Mouse (Mus musculus) megakaryocyte progenitor cell, adult 5-6 weeks (primary cell): ENCODE data around the gene Zfp59. TPM values are rescaled to one million over a fixed set of nuclear protein-coding genes. Genes with fewer than 3 reads are reported as not detected.
A peak's percentile ranks its signal among the peaks of the same experiment; 100 is the strongest.
"Not testable (repeated sequence)": the region's sequence is repeated elsewhere in the genome, so short reads cannot be mapped to it uniquely, and the experiment has no call there.

Source experiments
- ATAC-seq: replicated peaks from 2 replicates; pipeline ENCODE4 v1.8.0; 2016; ENCODE audit warnings: mild to moderate bottlenecking, moderate TSS enrichment, inconsistent platforms; ENCODE audit not compliant: poor library complexity
- total RNA-seq, 2 experiments: library from RNA; stranded (forward) in 1 of 2; stranded (reverse) in 1 of 2; fragments of 157-497, 149-512 nt in 1 of 2; fragments of 200-1000 nt in 1 of 2; gene quantifications; 2 replicates each; pipeline versions ENCODE4 v1.2.3 to v1.2.4; 2015 to 2017

The Zfp59 gene
- total RNA-seq (2015) = 4.9 and 5.8 TPM in 2 replicates
- total RNA-seq (2017) = 5.8 and 7.4 TPM in 2 replicates

DNA sequence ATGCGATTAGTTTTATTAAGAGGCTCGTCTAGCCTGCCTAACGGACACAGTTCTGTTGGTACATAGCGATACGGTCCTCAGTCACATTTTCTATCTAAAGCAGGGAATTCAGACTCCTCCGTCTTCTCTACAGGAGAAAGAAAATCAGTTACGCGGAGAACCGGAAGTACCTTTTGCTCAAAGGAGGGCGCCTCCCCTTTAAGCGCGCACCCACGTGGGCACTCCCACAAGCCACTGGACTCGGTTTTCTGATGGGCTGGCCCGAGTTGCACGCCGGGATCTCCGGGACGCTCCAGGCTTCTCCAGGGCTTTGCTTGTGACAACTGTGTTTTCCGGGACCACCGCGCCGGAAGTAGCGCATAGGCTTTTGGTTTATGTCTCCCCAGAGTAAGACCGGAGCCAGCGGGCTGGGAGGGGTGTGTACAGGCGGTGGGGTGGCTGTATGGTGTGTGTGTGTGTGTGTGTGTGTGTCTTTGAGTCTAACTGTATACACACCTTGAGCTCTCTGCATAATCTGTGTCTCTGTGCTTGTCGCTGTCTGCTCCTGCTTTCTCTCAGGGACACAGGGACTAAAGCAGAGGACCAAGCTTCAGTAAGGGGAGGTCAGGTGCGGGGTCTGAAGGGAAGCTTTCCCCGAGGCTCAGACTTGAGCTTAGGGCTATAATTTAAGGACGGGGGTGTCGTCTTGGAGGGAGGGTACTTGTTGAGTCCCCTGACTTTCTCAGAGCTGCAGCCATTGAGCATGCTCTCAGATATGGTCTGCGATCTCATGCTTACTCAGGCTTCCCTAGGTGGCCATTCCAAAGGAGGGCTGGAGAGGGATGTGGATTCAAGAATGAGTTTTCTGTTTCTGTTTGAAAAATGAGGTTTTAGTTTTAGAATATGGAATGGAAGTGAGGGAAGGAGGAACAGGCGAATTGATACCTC lies at the start of gene Zfp59:
TSS of gene Zfp59 (plus strand) at position 285 of the 927 bp plus-strand sequence.
- peak; percentile 98 for ATAC-seq

DNA sequence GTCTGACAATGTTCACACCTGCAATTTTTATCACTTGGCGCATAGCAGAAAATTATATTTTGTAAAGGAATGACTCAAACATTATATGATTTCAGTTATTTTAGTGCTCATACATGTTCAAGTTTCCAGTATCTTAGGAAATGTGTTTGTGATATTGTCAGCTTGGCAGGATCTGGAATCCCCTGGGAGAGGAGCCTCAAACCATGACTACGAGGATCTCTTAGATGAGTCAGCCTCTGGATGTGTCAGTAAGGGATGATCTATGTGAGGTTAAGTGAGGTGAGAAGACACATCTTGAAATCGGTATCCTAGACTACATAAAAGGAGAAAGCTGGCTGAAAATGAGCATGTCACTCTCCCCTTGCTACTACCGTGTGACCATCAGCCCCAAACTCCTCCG lies 49.1 kb upstream of the Zfp59 start:
- no peak for ATAC-seq

DNA sequence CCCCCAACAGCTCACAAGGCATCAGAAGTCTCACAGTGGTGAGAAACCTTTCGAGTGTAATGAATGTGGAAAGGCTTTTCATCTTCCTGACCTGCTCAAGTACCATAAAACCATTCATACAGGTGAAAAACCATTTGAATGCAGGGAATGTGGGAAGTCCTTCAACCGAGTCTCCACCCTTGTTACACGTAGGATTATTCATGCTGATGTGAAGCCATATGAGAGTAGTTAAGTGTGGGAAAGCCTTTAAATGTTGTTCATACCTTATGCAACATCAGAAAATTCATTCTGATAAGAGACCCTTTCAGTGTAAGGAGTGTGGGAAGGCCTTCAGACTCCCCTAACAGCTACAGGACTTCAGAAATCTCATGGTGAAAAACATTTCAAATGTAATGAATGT lies 44.5 kb upstream of the Zfp59 start:
- ATAC-seq = not testable (repeated sequence)

DNA sequence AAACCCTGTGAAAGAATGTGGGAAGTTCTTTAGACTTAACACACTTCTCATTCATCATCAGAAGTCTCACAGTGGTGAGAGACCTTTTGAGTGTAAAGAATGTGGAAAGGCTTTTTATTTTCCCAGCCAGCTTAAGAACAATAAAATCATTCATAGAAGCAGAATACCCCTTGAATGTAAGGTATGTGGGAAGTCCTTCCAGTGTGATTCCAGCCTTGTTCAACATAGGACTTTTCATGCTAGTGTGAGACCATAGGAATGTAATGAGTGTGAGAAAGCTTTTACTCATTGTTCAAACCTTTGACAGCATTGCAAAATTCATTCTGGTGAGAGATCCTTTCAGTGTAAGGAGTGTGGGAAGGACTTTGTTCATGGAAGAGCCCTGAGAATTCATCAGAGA lies 43.8 kb upstream of the Zfp59 start:
- ATAC-seq = no peak

DNA sequence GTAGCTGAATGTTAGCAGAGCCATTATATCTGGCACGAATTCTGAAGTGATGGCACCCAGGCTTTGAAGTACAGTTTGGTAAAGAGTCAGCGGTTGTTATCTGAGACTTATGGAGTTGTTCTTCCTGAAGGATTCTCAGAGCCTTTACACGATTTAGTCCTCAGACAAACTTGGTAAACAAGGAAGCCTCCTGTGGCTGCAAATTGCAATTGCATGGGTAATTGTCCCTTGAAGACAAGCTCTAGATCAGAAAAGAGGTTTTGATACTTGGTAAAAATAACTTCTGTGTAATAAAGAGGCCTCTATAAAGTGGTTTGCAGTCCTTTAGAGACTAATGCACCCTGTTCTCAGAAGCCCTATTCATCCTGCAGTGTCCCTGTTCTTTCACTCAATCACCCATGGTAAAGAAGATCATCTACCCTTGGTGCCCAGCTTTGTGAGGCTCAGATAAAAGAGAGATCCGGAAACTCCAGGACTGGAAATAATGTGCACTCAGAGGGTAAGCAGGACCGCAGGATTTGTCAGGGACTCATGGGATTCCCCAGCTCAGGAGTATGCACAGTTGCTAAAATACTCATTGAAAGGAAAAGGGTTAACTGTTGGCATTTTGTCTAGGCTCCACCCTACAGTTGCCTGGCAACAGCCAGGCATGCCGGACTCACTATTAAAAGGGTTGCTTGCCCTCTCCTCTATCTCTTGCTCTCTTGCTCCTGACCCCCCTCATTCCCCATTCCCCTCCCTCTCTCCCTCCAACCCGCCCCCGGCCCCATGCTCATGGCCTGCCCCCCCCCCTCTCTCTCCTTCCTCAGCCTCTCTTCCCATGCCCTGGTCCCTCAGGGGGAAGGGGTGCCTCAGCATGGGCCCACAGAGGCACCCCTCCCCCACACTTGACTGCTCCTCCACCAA lies 40.2 kb upstream of the Zfp59 start:
- no peak for ATAC-seq

DNA sequence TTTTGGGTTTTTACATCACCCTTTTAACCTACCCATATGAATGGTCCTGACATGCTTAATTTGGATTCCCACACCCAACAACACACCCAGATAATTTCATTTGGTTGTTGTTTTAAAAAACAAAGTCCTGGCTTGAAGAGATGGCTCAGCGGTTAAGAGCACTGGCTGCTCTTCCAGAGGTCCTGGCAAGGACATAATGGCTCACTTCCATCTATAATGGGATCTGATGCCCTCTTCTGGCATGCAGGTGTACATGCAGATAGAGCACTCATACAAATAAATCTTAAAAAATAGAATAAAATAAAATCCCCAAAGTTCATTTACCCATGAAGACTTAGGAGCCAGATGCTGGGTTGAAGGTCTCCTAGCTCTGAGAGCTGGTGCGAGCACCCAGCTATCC lies 37.3 kb upstream of the Zfp59 start:
- ATAC-seq = no peak

DNA sequence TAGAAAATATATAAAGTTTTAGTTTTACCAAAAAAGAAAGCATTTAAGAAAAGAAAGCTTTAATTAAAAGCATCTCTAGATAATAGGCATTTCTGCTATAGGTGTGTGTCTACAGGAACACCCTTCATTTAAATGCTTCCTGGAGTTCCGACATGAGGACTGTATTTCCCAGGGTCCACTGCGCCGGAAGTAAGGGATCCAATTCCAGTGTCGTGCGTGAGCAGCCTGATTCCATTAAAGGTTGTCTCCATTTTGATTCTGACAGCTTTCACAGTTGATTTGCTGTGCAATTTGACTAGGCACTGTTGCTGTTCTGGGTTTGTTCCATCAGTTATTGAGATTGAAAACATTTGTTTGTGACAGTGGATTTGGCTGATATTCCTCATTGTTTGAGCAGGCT lies 35.4 kb upstream of the Zfp59 start:
- ATAC-seq = no peak

DNA sequence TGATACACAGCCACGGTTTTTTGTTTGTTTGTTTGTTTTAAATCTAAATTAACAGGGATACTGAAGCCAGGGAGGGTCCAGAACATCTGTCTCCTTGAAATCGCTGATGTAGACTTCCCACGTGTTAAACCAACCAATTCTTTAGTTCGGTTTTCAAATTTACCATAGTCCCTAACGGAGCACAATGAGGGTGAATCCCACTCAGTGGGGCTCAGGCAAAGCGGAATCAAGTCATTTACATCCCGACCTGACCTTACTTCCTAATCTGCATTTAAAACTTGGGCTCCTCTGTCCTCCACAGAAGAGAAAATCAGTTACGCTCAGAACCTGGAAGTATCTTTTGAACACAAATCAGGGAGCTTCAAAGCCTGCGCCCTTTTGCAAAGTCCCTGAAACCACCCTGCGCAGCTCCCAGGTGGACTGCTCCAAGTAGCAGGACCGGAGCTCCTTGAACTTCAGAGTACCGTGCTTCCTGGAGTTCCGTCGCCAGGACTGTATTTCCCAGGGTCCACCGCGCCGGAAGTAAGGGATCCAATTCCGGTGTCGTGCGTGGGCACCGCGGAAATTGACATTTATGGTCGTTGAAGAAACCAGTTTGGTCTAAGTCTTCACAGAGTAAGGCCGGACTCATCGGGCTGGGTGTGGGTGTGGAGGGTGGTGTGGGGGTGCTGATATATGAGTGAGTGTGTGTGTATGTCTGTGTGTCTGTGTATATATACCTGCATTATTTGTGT lies 33.9 kb upstream of the Zfp59 start:
- peak; percentile 94 for ATAC-seq

DNA sequence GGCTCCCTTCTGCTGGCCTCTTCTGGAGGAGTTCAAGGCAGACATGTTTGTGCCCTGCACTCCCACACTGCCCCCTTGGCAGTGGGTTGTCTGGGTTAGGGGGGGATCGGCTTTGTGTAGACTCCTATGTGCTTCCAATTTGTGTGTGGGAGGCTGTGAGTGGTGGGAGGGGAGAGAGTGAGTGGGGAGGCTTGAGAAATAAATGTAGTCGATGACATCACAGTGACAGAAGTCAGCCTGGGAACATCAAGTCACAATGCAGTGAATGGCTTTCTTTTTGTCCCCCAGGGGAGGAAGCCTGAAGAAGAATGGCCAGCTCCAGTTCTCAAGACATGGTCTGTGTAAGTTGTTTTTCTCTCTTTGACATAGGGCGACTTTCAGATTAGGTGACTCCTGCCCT lies 31.5 kb upstream of the Zfp59 start, which contains the start of gene Zfp626:
TSS of gene Zfp626 (plus strand) at position 301 of the 400 bp plus-strand sequence.
- ATAC-seq = not testable (repeated sequence)

DNA sequence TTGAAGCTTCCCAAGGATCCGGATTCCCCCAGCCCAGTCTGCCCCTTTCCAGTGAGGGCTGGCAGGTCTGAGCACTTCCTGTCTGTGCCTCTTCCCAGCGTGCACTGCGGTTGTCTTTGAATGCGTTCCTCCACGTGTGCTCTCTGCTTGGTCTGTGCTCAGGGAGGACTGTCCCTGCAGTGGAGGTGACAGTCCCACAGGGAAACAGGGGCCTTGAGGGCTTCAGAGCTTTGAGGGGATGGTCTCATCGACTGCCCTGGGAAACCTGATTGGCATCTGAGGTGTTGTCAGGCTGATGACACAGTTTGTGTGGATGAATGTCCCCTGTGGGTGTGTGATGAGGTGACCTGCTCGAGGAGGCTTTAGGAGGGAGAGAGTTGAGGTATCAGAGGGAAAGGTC lies 31.1 kb upstream of the Zfp59 start:
- not testable (repeated sequence) for ATAC-seq

DNA sequence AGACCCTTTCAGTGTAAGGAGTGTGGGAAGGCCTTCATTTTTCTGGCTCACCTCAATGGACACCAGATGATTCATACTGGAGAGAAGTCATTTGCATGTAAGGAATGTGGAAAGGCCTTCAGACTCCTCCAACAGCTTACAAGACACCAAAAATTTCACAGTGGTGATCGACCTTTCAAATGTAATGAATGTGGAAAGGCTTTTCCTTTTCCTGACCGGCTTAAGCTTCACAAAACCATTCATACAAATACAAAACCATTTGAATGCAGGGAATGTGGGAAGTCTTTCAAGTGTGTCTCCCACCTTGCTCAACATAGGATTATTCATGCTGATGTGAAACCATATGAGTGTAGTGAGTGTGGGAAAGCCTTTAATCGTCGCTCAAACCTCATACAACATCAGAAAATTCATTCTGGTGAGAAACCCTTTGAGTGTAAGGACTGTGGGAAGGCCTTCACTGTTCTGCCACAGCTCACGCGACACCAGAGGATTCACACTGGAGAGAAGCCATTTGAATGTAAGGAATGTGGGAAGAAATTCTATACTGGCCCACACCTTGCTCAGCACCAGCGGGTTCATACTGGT lies 19.8 kb upstream of the Zfp59 start:
- no peak for ATAC-seq

DNA sequence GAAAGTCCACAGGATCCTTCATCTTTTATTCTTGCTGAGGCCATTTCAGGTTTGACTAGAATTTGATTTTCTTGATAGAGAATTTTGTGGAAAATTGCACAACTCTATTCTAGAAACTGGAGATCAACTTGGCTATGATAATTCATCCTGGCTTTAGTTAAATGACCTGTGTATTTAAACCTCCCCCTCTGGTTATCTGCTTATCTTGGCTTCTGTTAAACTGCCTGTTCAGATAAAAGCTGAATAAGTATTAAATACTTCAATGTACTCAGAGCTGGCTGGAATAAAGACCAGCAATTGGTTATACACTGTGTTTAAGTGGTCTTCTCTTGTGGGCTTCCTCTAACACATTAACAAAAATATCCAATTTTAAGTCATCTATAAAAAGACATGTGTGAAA lies 15.8 kb upstream of the Zfp59 start:
- ATAC-seq = no peak

DNA sequence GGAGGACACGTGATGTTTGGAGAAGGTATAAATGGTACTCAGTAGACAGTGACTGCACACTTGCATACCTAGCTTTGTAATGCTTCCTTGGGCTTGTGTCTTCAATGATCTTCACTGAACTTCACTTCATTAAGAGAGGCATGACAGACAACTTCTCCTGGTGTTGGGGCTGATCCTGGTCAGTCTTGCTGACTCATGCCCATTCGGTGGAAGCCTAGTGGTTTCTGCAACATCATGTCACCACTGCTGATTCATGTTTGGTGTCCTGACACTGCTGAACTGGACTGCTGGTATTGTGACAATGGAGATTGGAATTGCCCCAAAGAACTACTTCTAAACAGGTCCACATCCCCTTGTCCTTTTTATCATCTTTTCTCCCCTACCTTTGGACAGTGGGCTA lies 4.3 kb upstream of the Zfp59 start:
- ATAC-seq = no peak

DNA sequence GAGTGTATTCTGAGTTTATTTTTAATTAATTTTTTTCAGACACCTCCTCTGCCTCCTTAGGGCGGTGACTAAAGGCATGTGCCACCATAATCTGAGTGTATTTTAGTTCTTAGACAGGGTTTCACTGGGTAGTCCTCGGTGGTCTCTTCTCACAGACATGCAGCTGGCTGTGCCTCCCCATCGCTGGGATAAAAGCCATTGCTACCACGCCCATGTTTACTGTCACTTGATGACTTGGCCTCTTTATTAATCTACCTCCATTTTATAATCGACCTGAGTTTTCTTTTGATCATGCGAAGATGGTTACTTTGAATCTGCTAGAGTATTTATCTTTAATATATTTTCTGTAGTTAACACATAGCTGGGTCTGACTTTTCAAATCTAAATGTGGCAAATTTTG lies 511 bp upstream of the Zfp59 start:
- 0 out of 2 replicates have a peak, but pooled peaks have one; percentile 25 for ATAC-seq

DNA sequence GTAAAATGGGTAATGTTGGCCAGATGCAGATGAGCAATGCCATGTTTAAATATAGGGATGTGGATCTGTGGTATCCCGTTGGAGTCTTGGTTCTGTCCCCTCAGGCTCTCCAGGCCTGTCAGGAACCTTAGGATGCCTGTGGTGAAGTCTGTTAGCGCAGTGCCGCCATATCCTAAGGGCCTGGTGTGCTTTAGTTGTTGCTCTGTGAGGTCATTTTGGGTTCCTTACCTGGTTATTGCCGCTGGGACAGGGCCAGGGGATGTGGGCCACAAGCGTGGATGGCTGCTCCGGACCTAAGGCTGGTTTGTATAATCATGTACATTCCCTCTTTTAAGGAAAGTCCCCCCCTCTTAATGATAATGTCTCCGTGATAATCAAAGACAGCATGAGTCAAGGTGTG lies 1.2 kb downstream of the Zfp59 start:
- no peak for ATAC-seq

DNA sequence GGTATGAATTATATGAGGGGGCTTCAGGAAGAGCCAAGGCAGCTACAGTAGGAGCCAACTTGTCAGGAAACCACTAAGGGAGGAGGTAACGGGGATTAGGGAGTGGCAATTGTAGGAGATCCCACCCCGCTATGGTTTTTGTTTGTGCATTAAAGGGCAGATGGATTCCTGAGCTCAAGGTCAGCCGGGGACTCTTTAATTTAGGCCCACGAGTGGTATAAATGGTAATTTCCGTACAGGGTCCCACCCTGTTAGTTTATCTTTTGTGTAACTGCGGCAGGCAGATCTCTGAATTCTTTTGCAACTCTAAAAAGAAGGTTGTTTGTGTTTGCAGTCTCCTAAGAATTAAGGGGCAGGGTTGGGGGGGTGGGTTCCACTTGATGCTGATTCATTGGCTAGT lies 1.7 kb downstream of the Zfp59 start:
- ATAC-seq = no peak

DNA sequence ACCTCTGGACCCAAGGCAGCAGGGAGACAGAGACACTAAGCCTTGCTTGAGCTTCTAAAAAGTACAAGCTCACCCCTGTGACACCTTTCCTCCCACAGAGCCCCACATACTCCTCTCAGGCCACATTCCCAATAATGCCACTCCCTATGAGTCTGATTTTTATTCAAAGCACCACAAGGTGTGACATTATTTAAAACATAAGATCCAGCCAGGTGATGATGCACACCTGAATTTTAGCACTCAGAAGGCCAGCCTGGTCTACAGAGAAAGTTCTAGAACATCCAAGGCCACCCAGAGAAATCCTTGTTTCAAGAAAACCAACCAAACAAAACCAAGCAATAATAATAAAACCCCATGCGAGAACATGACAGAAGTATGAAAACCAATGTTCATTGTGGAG lies 18.8 kb downstream of the Zfp59 start, which contains the start of gene Zfp607a:
TSS of gene Zfp607a (plus strand) at position 301 of the 400 bp plus-strand sequence.
- ATAC-seq = no peak

DNA sequence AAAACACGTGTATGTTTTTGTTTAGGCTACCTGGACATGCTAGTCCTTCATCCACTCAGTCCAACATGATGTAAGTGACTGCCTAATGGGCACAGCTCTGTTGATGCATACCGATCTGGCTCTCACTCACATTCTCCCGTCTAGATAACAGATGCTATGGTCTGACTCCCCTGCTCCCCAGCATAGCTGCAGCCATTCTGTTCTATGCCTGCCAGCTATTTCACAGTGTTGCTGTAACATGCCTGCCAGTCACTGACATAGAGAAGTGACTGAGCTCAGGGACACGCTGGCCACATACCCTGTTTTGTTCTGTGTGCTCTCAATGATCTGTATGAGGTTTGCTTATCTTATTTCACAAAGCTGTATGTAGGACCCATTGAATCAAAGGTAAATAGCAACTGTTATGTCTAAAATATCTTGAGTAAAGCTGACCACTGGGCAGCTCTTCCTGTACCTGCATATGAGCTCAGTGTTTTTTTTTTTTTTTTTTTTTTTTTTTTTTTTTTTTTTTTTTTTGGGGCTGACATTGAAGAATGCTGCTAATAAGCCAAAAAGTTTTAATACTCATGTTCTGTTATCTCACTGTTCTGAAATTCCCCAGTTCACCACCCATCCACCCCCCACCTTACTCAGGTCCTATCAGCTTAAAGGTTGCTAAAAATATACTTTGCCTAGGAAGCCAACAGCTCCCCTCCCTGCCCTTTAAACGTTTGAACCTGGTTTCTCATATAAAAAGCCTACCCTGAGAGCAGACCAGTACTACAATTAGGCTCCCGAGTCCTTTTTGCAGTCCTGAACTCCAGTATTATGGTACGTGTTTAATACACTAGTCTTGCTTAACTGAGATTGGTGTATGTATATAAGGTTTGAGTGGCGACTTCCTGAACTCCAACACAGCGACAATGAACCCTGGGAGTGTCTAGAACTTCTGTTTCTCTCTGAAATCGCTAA lies 21.2 kb downstream of the Zfp59 start:
- peak; percentile 54 for ATAC-seq
